Mouse (Mus musculus) inflammation-experienced regulatory T-cells, adult 6 months (primary cell): ENCODE results near the gene Pclaf. TPM values are rescaled to one million over a fixed set of nuclear protein-coding genes. Genes with fewer than 3 reads are reported as not detected.

Experiments used
- ATAC-seq: one replicate; pipeline ENCODE4 v1.8.0; 2017
- polyA plus RNA-seq, 3 experiments: library from polyadenylated mRNA; unstranded; fragments of 100-300 nt; shearing (Covaris generic); gene quantifications; one replicate each; pipeline ENCODE4 v1.2.1; 2017

Gene Pclaf
- polyA plus RNA-seq, result 100 to 1,000 TPM in 1 of 3 experiments, 10 to 100 TPM in 2; 17.1 to 222 (median 21.6) TPM

- peak; percentile 91 for ATAC-seq
These were observed at the start of gene Pclaf for GRCm38 (mm10) chr9:65890143-65890628. Gene Pclaf (plus strand): TSS chr9:65890237.

- no peak for ATAC-seq
These were observed 45.4 kb upstream of the Pclaf start for GRCm38 (mm10) chr9:65844421-65845165.

GRCm38 (mm10) chr9:65848154-65848553, 41.9 kb upstream of the Pclaf start:
- ATAC-seq, result no peak

DNA sequence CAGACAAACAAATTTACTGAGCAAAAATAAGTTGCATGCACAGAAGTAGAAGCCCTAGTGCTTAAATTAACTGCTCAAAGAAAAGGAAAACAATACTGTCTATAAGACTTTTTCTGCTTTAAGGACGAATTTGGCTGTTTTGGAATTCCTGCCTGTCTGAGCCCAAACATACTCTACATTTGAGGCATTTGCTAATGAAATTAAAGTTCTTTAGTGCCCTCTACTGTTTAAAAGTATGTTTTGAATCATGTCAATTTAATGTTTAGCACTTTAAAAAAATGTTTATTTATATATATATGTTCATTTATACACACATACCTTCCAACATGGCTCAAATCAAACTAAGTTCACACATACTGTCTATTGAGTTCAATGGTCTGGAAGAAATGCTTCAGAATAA, 39.8 kb upstream of the Pclaf start:
- no peak for ATAC-seq

GRCm38 (mm10) chr9:65859656-65860055, 30.4 kb upstream of the Pclaf start:
- no peak for ATAC-seq

DNA sequence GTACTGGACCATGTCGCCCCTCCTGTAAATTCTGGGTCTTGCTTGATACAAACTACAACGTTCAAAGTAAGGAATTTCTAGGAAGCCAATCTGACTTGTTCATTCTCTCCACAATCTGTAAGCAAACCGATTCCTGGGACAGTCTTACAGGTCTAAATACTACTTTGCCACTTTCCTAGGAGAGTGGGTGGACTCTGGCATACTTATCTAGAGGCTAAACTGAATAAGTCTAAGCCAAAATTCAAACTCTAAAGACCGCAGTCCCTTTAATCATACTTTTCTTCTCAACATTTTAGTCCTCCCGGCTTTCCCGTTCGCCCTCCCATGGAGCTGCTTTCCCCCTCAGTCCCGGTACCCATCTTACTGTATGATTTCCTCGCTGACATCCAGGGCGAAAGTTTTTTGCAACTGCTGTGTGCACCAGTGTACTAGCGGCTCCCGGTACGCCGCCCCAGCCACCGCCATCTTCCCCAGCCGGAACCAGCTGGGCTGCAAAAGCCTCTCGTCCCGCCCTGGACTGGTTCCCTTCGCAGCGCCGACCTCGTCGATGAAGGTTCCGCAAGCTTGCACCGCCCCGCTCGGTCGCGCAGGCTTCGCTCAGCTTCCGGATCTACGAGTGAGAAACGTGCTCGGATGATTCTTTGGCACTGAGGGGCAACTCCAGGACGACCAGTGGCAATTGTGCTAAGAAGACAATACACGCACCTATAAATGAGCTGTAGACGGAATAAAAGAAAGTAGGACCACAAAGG, 5.3 kb upstream of the Pclaf start:
- ATAC-seq, result peak; percentile 100

- no peak for ATAC-seq
These were observed 1.1 kb downstream of the Pclaf start for GRCm38 (mm10) chr9:65891126-65891525.

GRCm38 (mm10) chr9:65896977-65897376, 6.9 kb downstream of the Pclaf start:
- no peak for ATAC-seq

DNA sequence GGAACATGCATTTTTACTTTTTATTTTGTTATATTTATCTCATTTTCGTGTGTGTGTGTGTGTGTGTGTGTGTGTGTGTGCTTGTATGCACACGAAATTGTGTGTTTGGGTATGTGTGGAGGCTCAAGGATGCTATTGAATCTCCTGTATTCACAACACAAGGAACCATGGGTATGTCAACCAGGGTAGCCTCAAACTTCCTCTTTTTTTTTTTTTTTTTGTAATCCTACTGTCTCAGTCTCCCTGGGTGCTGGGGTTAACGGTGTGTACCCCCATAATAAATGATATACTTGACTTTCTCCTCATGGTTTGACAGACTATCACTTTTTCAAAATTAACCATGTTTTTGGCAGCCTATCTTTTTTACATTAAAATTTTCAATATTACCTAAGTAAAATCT, 12.8 kb downstream of the Pclaf start:
- ATAC-seq, result no peak

DNA sequence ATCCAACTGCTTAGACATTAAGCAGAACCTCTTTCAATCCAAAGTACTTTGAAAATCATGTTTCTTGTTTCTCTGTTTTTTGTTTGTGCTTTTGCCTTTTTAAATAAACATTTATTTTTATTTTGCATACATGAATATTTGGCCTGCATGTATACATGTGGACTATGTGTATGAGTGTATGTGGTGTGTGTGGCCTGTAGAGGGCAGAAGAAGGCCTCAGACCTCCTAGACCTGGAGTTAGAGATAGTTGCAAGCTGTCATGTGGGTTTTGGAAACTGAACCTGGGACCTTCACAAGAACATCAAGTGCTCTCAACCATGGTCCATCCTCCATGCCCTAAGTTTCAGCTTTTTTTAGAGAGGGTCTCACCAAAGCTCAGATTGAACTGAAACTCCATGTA, 13.4 kb downstream of the Pclaf start:
- ATAC-seq, result no peak

GRCm38 (mm10) chr9:65908394-65909300, 18.6 kb downstream of the Pclaf start, which contains the start of the genes Trip4 and Csnk1g1:
Gene Trip4 (minus strand): TSS chr9:65908794.
Gene Csnk1g1 (plus strand): TSS chr9:65908924.
- peak; percentile 99 for ATAC-seq

GRCm38 (mm10) chr9:65909301-65909801, 19.3 kb downstream of the Pclaf start:
- ATAC-seq, result peak; percentile 44

GRCm38 (mm10) chr9:65909837-65910236, 19.8 kb downstream of the Pclaf start:
- peak; percentile 1 for ATAC-seq

GRCm38 (mm10) chr9:65913976-65914375, 23.9 kb downstream of the Pclaf start:
- ATAC-seq, result no peak

- no peak for ATAC-seq
These were observed 27.0 kb downstream of the Pclaf start for GRCm38 (mm10) chr9:65917015-65917414.

- ATAC-seq, result no peak
These were observed 38.4 kb downstream of the Pclaf start for GRCm38 (mm10) chr9:65928456-65928855.

GRCm38 (mm10) chr9:65929826-65930225, 39.8 kb downstream of the Pclaf start:
- no peak for ATAC-seq

- no peak for ATAC-seq
These were observed 47.5 kb downstream of the Pclaf start for GRCm38 (mm10) chr9:65937566-65937965.

DNA sequence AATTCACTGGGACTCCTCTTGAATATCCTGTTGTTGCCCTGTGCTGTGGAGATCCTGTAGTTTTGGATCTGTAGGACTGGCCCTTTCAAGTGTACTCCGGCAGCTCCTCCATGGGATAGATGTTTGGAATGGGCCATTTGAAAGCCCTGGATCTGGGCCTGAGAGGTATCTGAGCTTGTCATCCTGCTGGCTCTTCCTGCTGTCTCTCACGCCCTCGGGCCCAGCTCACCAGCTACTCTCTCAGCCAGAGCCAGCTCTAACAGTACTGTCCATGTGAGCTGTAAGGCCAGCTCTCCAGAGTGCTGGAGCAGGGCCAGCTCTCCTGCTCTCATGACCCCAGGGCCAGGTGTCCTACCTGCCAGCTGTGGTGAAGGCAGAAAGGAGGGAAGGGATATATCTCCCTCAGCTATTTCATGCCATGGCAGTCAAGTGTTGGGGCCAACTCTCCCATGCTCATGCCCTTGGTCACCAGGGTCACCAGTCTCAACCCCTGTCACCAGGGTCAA, 61.1 kb downstream of the Pclaf start:
- ATAC-seq, result no peak
